Mouse (Mus musculus) Patski (cell line): Measurements from ENCODE around the gene Gpr88. TPM values are rescaled to one million over a fixed set of nuclear protein-coding genes. Genes with fewer than 3 reads are reported as not detected.

Source experiments
- ATAC-seq: fragments of 100-300 bp; one replicate; pipeline ENCODE4 v1.8.0; 2021
- CTCF ChIA-PET: fragments of 350-600 bp; sonication (Branson Sonifier 250); formaldehyde crosslinking; loops from one replicate; lab custom pipeline; 2022; ENCODE audit warnings: inconsistent platforms; lab: Charles Lee
- POLR2A ChIA-PET: fragments of 350-600 bp; sonication (Branson Sonifier 250); formaldehyde crosslinking; loops from one replicate; lab custom pipeline; 2022; ENCODE audit warnings: antibody characterized with exemption, inconsistent platforms; lab: Charles Lee
- DNase-seq: peaks from one replicate; pipeline ENCODE4 v3.0.0-alpha.2; 2011; ENCODE audit warnings: low read depth, low spot score
- H3K27me3 ChIP-seq: fragments of 371-371 bp; one replicate; pipeline ENCODE4 v1.5.1; 2021
- CTCF ChIP-seq: fragments of 100-300 bp; IDR thresholded peaks from one replicate; pipeline ENCODE4 v1.5.1; 2021
- in situ Hi-C: fragments of 300-500 bp; cut with MboI; formaldehyde crosslinking; loops from 3 replicates; pipeline ENCODE4 v1.11.1; 2018; ENCODE audit warnings: low pct_unique_long_range_greater_than_20kb, mixed read lengths
- polyA plus RNA-seq: library from polyadenylated mRNA; unstranded; gene quantifications from one replicate; pipeline ENCODE4 v1.2.3, GENCODE M21; 2021

The Gpr88 gene
- polyA plus RNA-seq, 1 experiment from 2014 or later, result 0.50 TPM

DNA sequence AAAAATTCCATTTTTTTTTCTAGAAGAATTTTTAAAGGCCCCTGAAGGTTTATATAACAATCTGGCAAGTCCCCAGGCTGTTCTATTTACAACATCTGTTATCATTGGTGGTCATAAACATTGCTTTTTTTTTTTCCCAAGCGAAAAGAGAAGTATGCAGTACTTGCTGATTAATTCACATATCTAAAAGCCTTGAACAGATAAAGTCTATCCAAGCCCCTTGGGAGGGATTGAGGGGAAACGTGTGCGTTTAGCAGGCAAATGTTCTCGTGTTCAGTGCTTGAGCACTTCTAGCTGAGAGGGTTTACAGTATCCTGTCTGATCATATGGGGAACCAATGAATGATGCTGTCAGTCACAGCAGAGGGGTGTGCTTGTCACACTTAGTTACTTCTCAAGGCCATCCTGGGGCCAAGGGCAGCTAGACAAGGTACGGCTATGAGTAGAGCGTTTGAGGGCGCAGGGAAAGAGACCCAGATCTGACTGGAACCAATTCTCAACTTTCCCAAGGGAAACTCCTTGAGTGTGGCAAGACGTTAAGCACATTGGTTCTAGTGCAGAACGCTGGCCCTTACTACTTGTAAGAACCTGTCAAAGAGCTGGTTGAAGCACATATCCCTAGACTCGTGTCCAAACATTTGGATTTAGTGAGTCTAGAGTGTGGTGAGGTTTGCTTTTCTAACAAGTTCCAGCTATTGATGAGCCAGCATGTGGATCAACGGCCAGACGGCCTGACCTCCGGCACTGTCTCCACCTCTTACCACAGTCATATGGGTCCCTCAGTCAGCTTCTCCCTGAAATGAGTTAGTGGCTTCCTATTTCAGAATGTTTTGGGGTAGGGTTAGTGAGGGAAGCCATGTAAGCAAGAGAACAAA lies 47.7 kb downstream of the Gpr88 start:
- CTCF ChIA-PET, result interaction anchor here (0.7 to 3.2 kb wide), 8 partner anchors 11 to 165 kb away, joined by 3 to 12 read pairs (median 5); no protein-coding TSS in a partner anchor
- DNase-seq (no peak), ATAC-seq (no peak)
- no peaks in the 10 kb centered on the region for H3K27me3 ChIP-seq
- in situ Hi-C loops, result loop anchor here (5.0 kb wide), 2 partner anchors 122 to 163 kb away; no protein-coding TSS in a partner anchor
- POLR2A ChIA-PET, result interaction anchor here (0.5 kb wide), 1 partner anchor 764 kb away, joined by 5 read pairs; no protein-coding TSS in a partner anchor
- TF ChIP-seq CTCF, result no peak

DNA sequence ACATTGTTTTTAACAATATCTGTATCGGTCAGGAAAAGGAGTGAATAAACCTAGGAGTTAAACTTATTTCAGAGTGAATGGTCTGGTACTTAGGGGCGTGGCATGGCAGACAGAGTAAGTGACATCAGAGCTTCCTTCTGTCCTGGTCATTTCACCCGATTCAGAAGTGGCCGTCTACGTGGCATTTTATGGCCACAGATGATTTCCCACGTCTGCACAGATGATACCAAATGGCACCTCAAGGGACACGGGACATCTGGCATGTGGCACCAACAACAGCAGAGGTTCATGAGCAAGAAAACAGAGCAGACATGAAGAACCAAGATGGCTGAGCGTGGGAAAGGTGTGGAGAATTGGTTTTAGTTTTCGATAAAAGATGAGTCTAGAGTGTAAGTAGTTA lies 48.7 kb downstream of the Gpr88 start:
- ChIA-PET CTCF (interaction anchor here (1.2 to 3.2 kb wide), 4 partner anchors 10 to 164 kb away, joined by 3 to 12 read pairs (median 5); no protein-coding TSS in a partner anchor), POLR2A (interaction anchor here (0.5 kb wide), 1 partner anchor 34 kb away, joined by 5 read pairs; no protein-coding TSS in a partner anchor)
- DNase-seq (no peak), ATAC-seq (peak; percentile 61)
- no peaks in the 10 kb centered on the region for H3K27me3 ChIP-seq
- in situ Hi-C loops, result loop anchor here (5.0 kb wide), 2 partner anchors 123 to 162 kb away; no protein-coding TSS in a partner anchor
- no peak for TF ChIP-seq CTCF

DNA sequence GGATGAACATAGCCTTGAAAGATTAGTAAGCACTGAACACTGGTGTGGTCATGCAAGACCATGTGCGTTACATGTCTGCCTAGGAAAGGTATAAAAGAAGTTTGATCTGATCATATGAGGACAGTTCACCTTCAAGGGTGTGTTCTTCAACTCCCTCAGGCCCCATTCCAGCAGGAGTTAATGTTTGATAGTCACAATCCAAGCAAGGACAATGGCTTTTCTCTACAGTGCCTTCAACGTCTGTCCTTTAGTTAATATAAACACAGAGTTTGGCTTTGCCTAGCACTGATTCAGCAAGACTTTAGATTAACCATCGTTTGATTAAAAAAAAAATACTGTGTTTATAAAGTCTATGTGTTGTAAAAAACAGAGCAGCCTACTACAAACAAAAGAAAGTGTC lies 49.4 kb downstream of the Gpr88 start:
- H3K27me3 ChIP-seq, result no peaks in the 10 kb centered on the region
- no peak for DNase-seq
- ChIA-PET POLR2A (no interaction called here), CTCF (interaction anchor here (1.2 to 1.7 kb wide), 3 partner anchors 12 to 164 kb away, joined by 3 to 5 read pairs (median 5); no protein-coding TSS in a partner anchor)
- in situ Hi-C loops, result no loop called here
- peak; percentile 22 for ATAC-seq
- TF ChIP-seq CTCF, result no peak

DNA sequence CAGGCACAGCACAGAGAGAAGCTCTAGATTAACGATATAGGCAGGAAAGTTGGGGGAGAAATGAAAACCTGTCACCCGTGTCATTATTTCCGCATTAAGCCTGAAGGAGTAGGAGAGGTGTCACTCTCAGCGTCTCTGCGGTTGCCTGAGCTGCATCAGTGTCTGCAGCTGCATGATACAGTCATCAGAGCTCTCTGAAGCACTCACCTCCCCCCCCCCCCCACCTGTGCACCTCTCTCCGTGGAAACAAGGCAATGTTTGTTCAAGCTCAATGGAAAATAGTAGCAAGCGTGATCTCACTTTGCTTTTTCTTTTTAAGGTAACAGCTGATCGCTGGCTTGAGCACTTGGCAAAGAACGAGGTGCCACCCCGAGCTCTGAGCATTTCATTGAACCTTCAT lies 53.2 kb downstream of the Gpr88 start:
- ChIA-PET POLR2A (interaction anchor here (1.0 kb wide), 2 partner anchors 11 to 19 kb away, joined by 3 to 4 read pairs; no protein-coding TSS in a partner anchor), CTCF (interaction anchor here (0.9 to 4.8 kb wide), 7 partner anchors 9 to 153 kb away, joined by 3 to 43 read pairs (median 4); no protein-coding TSS in a partner anchor)
- ATAC-seq (no peak), DNase-seq (peak; percentile 47)
- in situ Hi-C loops, result no loop called here
- H3K27me3 ChIP-seq, result no peaks in the 10 kb centered on the region
- TF ChIP-seq CTCF, result no peak

Other genes starting within 250 kb of the Gpr88 start
- 37.9 TPM for gene Slc30a7, start 246.1 kb downstream of the Gpr88 start, polyA plus RNA-seq
- 43.8 TPM for gene Extl2, start 246.0 kb downstream of the Gpr88 start, polyA plus RNA-seq
- gene Vcam1, start 123.8 kb downstream of the Gpr88 start, polyA plus RNA-seq, result 20.4 TPM
- 7.1 TPM for gene Cdc14a, start 170.5 kb upstream of the Gpr88 start, polyA plus RNA-seq